Mouse (Mus musculus) Muller cell, postnatal 12 days (primary cell): Measurements from ENCODE around the gene Gp5.
A peak's percentile ranks its signal among the peaks of the same experiment; 100 is the strongest.

Experiments used
- DNase-seq: peaks from one replicate; pipeline ENCODE4 v3.0.0-alpha.2; 2015; ENCODE audit errors: inconsistent ontology term

The Gp5 gene

DNA sequence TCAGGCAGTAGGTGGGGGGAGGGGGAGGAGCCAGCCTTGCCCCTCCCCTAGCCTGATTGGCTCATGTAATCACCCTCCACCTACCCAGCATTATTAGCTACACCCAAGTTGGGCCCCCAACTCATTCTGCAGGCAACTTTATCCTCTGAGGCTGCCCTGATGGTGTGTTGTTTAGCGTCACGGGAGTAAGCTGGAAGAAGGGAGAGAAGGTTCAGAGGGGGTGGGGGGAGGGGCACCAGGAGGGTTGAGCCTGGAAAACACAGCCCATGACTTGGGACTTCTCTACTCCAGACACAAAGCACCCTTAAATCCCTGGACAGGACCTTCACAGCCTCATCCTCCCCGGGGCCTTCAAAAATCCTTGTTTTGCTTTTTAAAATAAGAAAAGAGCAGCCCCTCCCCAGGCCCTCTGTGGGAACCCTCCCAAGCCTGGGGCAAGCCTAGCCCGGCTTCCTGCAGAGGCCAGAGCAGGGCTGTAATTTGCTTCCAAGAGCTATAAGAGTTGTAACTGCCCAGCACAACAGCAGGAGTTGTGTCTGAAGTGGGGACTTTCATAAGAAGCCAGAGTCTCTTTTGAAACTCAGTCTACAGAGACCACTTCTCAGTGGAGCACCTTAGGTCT, 29.8 kb downstream of the Gp5 start:
- DNase-seq, result no peak

DNA sequence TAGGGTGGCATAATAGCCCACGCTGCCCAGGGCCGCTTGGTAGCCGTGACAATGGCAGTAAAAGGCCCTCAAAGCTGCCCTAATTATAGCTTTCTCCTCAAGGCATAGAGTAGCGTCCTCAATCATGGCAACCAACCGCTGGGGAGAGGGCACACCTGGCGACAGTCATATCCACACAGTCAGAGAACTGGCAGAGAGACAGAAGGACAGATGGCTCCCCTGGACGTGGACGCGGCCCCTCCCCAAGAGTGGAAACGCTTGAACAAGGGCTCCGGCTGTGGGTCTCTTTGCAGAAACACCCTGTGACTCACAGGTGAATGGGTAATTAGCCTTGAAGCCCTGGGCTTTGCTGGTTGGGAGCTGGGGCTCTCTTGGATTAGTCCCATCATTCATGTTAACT, 32.2 kb downstream of the Gp5 start:
- no peak for DNase-seq

DNA sequence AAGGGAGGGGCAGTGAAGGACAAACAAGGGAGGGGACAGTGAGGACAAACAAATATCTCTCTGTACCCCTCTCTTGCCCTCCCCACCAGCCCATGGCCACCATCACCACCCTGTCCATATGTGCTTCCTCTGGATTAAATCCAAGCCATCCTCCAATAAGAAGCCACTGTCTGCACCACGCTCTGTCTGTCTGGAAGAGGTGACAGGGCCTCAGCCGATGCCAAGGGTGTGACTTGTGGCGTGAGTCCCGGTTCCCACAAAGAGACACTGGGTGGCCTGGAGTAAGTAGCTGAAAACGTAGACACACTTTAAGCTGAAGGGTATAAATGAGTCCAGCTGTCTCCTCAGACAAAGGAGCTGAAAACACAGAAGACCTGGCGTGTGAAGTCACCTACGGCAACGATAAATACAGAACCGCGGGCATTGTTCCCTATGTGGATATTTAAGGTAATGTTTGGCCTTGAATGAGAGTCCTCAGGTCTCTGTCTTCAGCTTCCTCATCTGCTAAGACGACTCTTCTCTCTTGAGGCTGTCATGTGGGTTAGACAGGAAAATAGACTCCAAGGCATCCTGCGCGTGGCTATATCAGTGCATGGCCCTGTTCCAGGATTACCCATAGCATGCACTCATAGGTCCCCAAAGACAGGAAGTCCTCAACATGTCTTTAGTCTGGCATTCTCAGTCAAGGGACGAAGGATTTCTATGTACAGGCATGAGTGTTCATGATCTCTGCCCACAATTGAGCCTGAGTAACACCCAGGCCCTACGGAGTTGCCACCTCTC, 34.8 kb downstream of the Gp5 start:
- DNase-seq, result no peak

DNA sequence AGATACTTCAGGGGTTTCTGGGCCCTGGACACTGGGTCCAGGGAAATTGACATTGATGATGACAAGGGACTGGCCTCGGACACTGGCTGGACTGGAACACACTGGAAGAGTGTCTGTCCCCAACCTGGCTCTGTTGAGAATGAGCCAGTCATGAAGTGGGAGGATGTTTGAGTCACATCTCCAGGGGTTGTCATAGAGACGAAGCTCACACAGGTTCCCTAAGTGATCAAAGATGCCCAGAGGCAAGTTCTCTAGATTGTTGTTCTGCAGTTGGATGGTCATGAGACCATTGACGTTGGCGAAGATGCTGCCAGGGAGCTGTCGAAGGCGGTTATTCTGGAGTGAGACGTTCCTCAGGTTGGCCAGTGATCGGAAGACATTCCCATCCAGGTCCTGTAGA, 37.5 kb downstream of the Gp5 start:
- no peak for DNase-seq

DNA sequence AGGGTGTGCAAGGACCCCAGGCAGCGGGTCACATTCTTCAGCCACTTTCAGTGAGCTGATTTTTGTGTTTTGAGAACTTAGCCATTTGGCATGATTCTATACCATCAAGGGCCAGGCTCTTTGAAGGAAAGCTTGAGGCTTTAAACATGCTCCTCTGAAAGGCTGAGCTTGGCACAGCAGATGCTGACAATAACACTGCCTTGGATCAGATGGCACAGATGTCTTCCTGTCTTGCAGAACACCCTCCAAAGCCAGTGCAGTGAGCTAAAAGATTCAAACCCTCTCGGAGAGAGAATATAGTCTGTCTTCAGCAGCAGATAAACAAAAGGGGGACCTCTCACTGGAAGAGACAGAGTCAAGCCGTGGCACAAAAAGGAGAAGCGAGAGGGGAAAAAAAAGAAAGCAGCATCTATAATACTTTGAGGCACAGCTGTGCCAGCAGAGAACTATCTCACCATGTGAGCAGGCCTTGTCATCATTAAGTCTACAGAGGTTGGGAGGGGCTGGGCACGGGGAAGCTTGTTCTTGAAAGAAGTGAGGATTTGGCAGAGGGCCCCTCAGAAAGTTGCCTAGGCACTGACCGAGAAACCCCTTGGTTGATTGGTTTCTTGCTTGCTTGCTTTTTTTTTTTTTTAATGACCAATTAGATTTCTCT, 38.5 kb downstream of the Gp5 start:
- no peak for DNase-seq

DNA sequence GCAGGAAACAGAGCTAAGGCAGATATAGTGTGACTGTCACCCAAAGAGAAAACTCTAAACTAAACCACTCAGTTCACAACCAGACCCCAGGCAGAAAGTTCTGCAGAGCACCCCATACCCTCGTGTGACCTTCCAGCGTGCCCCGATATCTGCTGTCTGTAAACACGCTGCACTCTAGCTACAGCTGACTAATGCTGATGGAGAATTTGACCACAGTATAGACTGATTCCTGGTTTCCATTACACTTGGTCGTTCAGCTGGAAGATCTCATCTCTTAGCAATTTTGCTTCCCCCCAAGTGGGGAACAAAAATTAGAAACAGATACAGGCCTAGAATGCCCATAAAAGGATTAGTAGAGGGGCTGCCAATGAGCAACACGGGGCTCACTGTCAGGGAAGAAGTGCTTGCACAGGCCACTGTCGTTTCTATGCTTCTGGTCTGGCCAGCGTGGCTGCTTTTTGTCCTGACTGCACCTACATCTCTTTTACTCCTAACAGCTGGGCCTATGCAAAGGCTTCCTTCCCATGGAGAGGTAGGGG, 39.3 kb downstream of the Gp5 start:
- DNase-seq, result peak; percentile 33

DNA sequence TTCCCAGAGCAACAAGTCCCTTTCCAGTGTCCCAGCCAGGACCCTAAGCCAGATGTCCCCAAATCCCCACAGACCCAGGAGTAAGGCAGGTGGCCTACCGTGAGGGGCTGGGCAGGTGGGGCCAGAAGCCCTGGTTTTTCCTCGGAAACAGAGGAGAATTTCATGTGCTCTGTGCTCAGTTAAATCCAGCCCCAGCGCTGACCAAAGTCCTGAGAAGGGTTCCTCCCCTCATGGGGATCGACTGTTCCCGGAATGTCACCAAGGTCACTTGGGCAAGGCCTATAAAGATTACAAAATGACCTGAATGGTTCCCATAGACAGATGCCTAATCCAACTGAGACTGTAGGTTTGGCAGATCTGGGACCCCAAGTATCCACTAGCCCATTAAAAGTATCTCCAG, 43.2 kb downstream of the Gp5 start, which contains the start of gene Cpn2:
Gene Cpn2 (minus strand): TSS at position 141 of the 400 bp plus-strand sequence.
- no peak for DNase-seq

DNA sequence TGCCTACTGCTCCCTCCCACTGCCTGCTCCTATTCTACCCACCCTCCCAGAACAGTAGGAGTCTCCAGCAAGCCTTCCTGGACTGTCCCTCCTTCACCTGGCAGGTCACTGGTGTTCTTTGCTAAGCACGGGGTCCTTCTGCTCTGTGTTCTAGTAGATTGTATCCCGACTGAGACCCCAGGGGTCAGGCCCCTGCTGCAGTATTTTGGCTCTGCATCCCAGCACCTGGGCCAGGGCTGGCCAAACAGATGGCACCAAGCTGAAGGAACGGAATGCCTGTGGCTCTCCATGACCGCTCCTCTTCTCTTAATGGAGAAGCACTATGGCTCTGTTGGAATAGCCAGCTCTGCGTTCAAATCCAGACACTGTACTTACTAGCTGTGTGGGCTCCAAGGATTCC, 44.0 kb downstream of the Gp5 start:
- DNase-seq, result no peak

DNA sequence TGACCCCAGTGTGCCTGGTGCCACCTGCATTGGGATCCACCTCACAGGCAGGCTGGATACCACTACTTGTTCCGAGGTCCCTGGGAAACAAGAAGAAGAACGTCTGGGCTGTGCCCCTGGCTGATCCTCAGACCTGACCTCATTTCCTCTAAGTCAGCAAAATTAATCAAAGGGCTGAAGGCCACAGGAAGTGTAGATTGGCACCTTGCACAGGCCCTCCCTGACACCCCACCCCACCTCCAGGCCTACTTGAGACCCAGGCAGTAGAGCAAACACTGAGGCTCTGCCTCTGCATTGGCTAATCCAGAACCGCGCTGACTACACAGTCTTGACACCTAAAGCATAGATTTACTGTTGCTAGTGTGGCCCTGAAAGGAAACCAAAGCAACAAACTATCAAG, 45.0 kb downstream of the Gp5 start:
- DNase-seq, result no peak

DNA sequence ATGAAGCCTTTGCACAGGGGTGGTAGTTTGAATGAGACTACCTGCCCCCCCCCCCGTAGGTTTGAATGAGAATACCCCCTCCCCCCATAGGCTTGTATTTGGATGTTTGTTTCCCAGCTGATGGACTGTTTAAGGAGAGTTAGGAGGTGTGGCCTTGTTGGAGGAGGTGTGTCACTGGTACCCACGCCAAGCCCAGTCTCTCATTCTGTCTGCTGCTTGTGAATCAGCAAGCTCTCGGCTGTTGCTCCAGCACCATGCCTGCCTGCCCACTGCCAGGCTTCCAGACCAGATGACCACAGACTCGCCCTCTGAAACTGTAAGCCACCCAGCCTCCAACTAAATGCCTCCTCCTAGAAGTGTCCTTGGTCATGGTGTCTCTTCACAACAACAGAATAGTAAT, 47.4 kb downstream of the Gp5 start:
- no peak for DNase-seq

DNA sequence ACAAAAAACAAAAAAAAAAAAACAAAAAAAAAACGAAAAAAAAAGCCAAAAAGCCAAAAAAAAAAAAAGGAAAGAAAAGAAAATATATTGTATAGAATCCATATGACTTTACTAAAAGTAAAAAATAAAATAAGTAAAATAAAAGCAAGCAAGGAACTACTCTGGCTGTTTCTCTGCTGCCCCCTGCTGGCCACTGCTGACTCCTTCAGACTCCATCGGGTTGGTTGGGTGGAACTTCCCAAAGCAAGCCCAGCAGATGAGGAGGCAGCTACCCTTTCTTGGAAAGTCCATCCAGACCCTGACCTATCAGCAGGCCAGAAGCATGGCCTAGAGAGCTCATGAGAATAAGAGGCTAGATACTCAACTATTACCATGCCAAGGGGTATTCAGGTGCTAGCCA, 47.9 kb downstream of the Gp5 start:
- peak; percentile 36 for DNase-seq

DNA sequence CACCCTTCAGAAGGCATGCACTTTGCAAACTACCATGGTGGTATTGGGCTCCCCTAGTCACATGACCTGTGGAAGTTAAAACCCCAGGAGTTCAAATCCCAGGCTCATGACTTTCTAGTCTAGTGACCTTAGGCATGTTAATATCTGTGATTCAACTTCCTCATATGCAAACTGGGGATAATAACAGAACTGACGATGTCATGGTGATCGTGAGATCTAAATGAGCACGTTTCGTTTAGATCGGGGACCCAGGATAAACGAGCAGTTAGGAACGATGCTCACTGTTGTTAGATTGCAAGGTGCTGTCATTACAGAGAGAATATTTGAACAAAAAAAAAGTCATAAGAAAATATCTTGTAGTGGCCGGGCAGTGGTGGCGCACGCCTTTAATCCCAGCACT, 48.4 kb downstream of the Gp5 start:
- DNase-seq, result no peak

DNA sequence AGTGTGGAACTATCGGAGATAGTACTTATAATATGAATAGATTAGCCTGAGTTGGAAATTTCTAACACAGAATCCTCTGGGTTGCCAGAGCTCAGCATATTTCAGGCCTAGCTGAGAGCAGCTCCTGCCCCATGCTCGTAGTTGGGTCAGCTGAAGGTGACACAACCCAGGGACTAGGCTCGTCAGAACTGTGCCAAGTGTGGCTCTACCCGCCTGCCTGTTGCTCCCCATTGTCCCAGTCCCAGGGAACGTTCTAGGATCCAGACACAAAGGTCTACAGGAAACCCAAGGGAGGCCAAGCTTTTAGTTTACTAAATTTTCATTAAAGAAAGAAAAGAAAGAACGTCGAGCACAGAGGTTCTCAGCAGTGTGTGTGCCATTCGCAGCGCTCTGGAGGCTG, 49.2 kb downstream of the Gp5 start:
- DNase-seq, result no peak

DNA sequence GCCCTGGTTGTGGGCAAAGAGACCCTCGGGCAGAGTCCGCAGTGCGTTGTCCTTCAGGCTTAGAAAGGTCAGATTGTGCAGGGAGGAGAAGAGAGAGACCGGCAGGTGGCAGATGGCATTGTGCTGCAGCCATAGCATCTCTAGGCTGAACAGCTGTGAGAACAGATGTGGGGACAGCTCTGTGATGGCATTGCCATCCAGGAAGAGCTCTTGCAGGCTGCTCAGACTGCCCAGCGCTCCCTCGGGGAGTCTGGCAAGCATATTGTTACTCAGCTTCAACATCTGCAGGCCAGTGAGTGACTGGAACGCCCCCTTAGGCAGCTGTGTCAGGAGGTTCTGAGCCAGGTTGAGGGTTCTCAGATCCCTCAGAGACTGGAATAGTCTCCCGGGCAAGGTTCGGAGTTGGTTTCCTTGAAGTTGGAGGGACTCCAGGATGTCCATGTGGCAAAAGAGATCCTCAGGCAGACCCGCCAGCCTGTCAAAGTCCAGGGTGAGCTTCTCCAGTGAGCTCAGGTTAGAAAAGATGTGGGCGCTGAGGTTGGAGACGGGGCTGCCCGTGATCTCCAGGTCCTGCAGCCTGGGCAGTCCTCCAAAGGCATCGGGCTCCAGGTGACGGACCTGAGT, 50.5 kb downstream of the Gp5 start:
- DNase-seq, result no peak

DNA sequence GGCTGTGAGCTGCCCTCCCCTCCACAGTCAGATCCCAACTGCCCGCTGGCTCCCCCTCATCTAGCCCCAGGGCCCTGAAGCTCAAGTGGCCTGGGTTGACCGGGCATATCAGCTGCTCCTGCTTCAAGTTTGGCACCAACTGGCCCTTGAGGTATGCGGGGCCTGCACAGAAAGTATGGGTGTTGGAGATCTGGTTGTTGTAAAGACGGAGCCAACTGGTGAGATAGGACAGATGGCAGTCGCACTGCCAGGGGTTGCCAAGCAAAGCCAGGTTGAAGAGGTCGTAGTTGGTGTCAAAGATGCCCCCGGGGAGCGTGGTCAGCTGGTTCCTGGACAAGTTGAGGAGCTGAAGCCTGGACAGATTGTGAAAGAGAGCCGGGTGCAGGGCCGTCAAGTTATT, 51.1 kb downstream of the Gp5 start:
- DNase-seq, result no peak

DNA sequence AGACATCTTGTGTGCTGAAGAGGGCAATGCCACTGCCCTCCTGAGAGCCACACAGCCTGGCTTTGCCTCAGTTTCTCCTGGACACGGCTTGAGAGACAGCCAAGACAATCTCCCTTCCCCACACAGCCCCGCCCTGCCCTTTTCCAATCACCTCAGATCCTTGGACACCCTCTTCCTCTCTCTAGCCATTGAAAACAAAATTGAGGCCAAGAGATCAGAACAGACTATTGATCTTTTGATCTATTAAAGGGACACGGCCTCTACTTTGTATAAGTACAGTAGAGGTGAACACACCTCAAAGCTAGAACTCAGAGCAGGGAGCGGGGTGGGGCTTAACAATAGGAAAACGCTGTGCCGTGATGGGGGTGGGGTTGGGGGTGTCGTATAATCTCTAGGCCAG, 52.1 kb downstream of the Gp5 start:
- no peak for DNase-seq

DNA sequence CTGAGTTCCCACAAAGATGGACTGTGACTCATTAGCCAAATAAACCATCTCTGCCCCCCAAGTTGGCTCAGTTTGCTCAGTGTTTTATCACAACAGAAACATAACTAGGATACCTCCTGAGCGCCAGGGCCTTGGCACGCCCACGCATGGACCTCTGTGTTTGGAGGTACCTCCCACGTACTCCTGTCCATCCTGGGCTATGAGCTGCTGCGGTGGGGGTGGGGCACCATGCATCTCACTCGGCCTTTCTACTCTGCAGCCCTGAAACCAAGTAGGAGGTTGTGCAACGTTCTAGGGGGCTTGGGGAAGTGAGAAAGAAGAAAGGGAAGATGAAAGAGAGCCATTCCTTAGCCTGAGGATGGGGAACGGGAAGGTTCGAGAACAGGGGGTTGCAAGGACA, 52.9 kb downstream of the Gp5 start:
- no peak for DNase-seq
